Mouse (Mus musculus) midbrain, embryonic 13.5 days (tissue): ENCODE results near the gene A330070K13Rik. TPM values are rescaled to one million over a fixed set of nuclear protein-coding genes. Genes with fewer than 3 reads are reported as not detected.
A peak's percentile ranks its signal among the peaks of the same experiment; 100 is the strongest.

Experiments used
- ATAC-seq: fragments of 200-750 bp; cut with Nextera tagmentation; 2 replicates; pipeline ENCODE4 v1.8.0; 2017; ENCODE audit warnings: mild to moderate bottlenecking, moderate TSS enrichment, moderate library complexity
- H3K27ac ChIP-seq: fragments of 300-500 bp; sonication (generic); 2 replicates; pipeline ENCODE4 v1.5.1; 2015; ENCODE audit warnings: inconsistent platforms, mild to moderate bottlenecking, moderate library complexity
- H3K27me3 ChIP-seq: fragments of 300-500 bp; sonication (generic); 2 replicates; pipeline ENCODE4 v1.6.1; 2015; ENCODE audit warnings: mild to moderate bottlenecking, inconsistent platforms
- H3K36me3 ChIP-seq: fragments of 300-500 bp; sonication (generic); 2 replicates; pipeline ENCODE4 v1.6.1; 2015; ENCODE audit warnings: mild to moderate bottlenecking, inconsistent platforms
- H3K4me1 ChIP-seq: fragments of 300-500 bp; sonication (generic); replicated peaks from 2 replicates; pipeline ENCODE4 v1.6.1; 2015; ENCODE audit warnings: inconsistent platforms
- H3K4me2 ChIP-seq: fragments of 300-500 bp; sonication (generic); replicated peaks from 2 replicates; pipeline ENCODE4 v1.6.1; 2015; ENCODE audit warnings: moderate library complexity, mild to moderate bottlenecking, inconsistent platforms
- H3K4me3 ChIP-seq: fragments of 300-500 bp; sonication (generic); replicated peaks from 2 replicates; pipeline ENCODE4 v1.5.1; 2015; ENCODE audit warnings: mild to moderate bottlenecking, inconsistent platforms
- H3K9ac ChIP-seq: fragments of 300-500 bp; sonication (generic); replicated peaks from 2 replicates; pipeline ENCODE4 v1.6.1; 2015; ENCODE audit warnings: mild to moderate bottlenecking, inconsistent platforms
- H3K9me3 ChIP-seq: fragments of 300-500 bp; sonication (generic); 2 replicates; pipeline ENCODE4 v1.6.1; 2016; ENCODE audit warnings: mild to moderate bottlenecking, inconsistent platforms
- WGBS: fragments of 180-500 bp; shearing (Covaris S2); methylation state at CpG from one replicate; pipeline ENCODE4 v1.1.7; 2015; 5-methylcytosine and 5-hydroxymethylcytosine counted together
- polyA plus RNA-seq: library from polyadenylated mRNA; unstranded; fragments of >200 nt; fragmentation: Nextera tagmentation; extraction: Ambion mirVana; gene quantifications from 2 replicates; pipeline ENCODE4 v1.2.1, GENCODE M21; 2015

Gene A330070K13Rik
- polyA plus RNA-seq, 1 experiment from 2014 or later = not detected

- ATAC-seq = no peak
- Histone ChIP-seq H3K4me3 (no peak overlapping the region), H3K9me3 (no peaks in the 10 kb centered on the region), H3K9ac (no peak overlapping the region), H3K36me3 (no peaks in the 10 kb centered on the region), H3K4me2 (no peak overlapping the region), H3K27me3 (no peaks in the 10 kb centered on the region), H3K4me1 (no peaks in the 10 kb centered on the region), H3K27ac (no peak overlapping the region)
- 78% methylated on average over 6 of the region's 6 CpGs for WGBS
Observed at GRCm38 (mm10) chr5:130368236-130368635, 16.2 kb downstream of the A330070K13Rik start.

DNA sequence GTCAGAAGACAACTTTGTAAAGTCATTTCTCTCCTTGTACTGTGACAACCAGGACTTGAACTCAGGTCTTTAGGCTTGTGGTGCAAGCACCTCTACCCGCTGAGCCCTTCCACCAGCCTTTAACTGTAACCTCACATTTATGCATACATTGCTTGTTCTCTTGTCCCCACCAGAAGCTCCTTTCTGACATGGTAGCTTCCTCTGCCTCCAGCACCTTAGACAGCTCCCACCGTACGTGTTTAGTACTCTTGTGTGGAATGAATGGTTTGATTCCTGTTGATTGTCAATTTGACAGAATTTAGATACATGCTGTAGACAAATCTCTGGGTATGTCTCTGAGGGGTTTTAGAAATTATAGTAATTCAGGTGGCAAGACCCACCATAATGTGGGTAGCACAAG, 20.7 kb downstream of the A330070K13Rik start:
- H3K4me3 ChIP-seq = no peak overlapping the region
- H3K27me3 ChIP-seq = no peaks in the 10 kb centered on the region
- no peaks in the 10 kb centered on the region for H3K4me1 ChIP-seq
- no peaks in the 10 kb centered on the region for H3K9me3 ChIP-seq
- H3K4me2 ChIP-seq = no peak overlapping the region
- ATAC-seq = no peak
- H3K27ac ChIP-seq = no peak overlapping the region
- no peak overlapping the region for H3K9ac ChIP-seq
- no peaks in the 10 kb centered on the region for H3K36me3 ChIP-seq
- WGBS = 60% methylated on average over 3 of the region's 3 CpGs

- WGBS = 64% methylated on average over 4 of the region's 4 CpGs
Observed at GRCm38 (mm10) chr5:130363111-130363510, 21.3 kb downstream of the A330070K13Rik start.

GRCm38 (mm10) chr5:130355223-130355622, 29.2 kb downstream of the A330070K13Rik start:
- Histone ChIP-seq H3K9ac (no peak overlapping the region), H3K4me2 (no peak overlapping the region), H3K4me1 (no peaks in the 10 kb centered on the region), H3K9me3 (no peaks in the 10 kb centered on the region), H3K27ac (no peak overlapping the region), H3K27me3 (no peaks in the 10 kb centered on the region), H3K36me3 (no peaks in the 10 kb centered on the region), H3K4me3 (no peak overlapping the region)
- no peak for ATAC-seq
- 67% methylated on average over 7 of the region's 7 CpGs for WGBS

More at GRCm38 (mm10) chr5:130363111-130363510, 21.3 kb downstream of the A330070K13Rik start:
- Histone ChIP-seq H3K27me3 (no peaks in the 10 kb centered on the region), H3K4me1 (no peaks in the 10 kb centered on the region), H3K4me3 (no peak overlapping the region), H3K36me3 (no peaks in the 10 kb centered on the region), H3K27ac (no peak overlapping the region), H3K4me2 (no peak overlapping the region), H3K9me3 (no peaks in the 10 kb centered on the region), H3K9ac (no peak overlapping the region)
- ATAC-seq = no peak

DNA sequence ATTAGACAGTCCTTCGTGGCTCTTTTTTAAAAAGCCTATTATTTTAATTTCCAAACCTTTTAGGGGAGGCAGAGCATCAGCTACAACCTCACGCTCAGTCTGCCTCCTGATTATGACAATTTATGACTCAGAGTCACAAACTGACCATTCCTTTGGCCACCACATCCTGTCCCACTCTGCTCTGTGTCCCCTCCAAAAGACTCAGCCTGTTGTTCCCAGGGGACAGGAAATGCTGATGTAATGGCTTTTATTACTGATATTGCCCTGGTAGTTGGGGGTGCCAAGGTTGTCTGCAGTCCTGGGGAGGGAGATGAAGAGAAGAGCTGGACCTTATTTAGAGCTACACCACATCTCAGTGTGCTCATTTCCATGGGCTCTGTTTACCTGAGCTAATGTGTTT, 38.6 kb downstream of the A330070K13Rik start:
- Histone ChIP-seq H3K4me3 (no peak overlapping the region), H3K4me1 (peaks cover 6% of the 10 kb centered on the region; the same call in 1 of the 2 replicates), H3K9ac (no peak overlapping the region), H3K9me3 (peaks cover 13% of the 10 kb centered on the region; the same call in 1 of the 2 replicates), H3K27me3 (no peaks in the 10 kb centered on the region), H3K4me2 (no peak overlapping the region), H3K36me3 (peaks cover 27% of the 10 kb centered on the region), H3K27ac (no peak overlapping the region)
- no peak for ATAC-seq
- 87% methylated on average over 2 of the region's 2 CpGs for WGBS

- H3K27me3 ChIP-seq = no peaks in the 10 kb centered on the region
- ATAC-seq = no peak
- H3K4me1 ChIP-seq = peaks cover 6% of the 10 kb centered on the region; the same call in 1 of the 2 replicates
- WGBS = 93% methylated on average over 7 of the region's 7 CpGs
- no peak overlapping the region for H3K4me3 ChIP-seq
- peaks cover 35% of the 10 kb centered on the region for H3K36me3 ChIP-seq
- H3K9ac ChIP-seq = no peak overlapping the region
- H3K9me3 ChIP-seq = peaks cover 13% of the 10 kb centered on the region; the same call in 1 of the 2 replicates
- H3K27ac ChIP-seq = no peak overlapping the region
- no peak overlapping the region for H3K4me2 ChIP-seq
Observed at GRCm38 (mm10) chr5:130344999-130345398, 39.4 kb downstream of the A330070K13Rik start.

GRCm38 (mm10) chr5:130340656-130341055, 43.8 kb downstream of the A330070K13Rik start:
- peaks cover 6% of the 10 kb centered on the region; the same call in 1 of the 2 replicates for H3K4me1 ChIP-seq
- no peak overlapping the region for H3K27ac ChIP-seq
- no peak overlapping the region for H3K4me2 ChIP-seq
- H3K36me3 ChIP-seq = peaks cover 57% of the 10 kb centered on the region
- no peaks in the 10 kb centered on the region for H3K27me3 ChIP-seq
- H3K9me3 ChIP-seq = no peaks in the 10 kb centered on the region
- H3K4me3 ChIP-seq = no peak overlapping the region
- no peak for ATAC-seq
- WGBS = 96% methylated on average over 15 of the region's 15 CpGs
- H3K9ac ChIP-seq = no peak overlapping the region

GRCm38 (mm10) chr5:130335462-130335861, 49.0 kb downstream of the A330070K13Rik start:
- no peak overlapping the region for H3K9ac ChIP-seq
- no peak overlapping the region for H3K4me3 ChIP-seq
- H3K4me1 ChIP-seq = 0 out of 2 replicates have a peak, but pooled peaks cover 7% of the 10 kb centered on the region
- no peak overlapping the region for H3K4me2 ChIP-seq
- ATAC-seq = no peak
- H3K27me3 ChIP-seq = no peaks in the 10 kb centered on the region
- H3K9me3 ChIP-seq = 0 out of 2 replicates have a peak, but pooled peaks cover 4% of the 10 kb centered on the region
- H3K36me3 ChIP-seq = peaks cover 36% of the 10 kb centered on the region
- WGBS = 99% methylated on average over 4 of the region's 4 CpGs
- no peak overlapping the region for H3K27ac ChIP-seq

- Histone ChIP-seq H3K9me3 (0 out of 2 replicates have a peak, but pooled peaks cover 4% of the 10 kb centered on the region), H3K4me3 (no peak overlapping the region), H3K4me2 (no peak overlapping the region), H3K9ac (no peak overlapping the region), H3K36me3 (peaks cover 34% of the 10 kb centered on the region), H3K27me3 (no peaks in the 10 kb centered on the region), H3K27ac (no peak overlapping the region), H3K4me1 (0 out of 2 replicates have a peak, but pooled peaks cover 7% of the 10 kb centered on the region)
- ATAC-seq = no peak
- 88% methylated on average over 11 of the region's 11 CpGs for WGBS
Observed at GRCm38 (mm10) chr5:130333971-130334370, 50.5 kb downstream of the A330070K13Rik start.

DNA sequence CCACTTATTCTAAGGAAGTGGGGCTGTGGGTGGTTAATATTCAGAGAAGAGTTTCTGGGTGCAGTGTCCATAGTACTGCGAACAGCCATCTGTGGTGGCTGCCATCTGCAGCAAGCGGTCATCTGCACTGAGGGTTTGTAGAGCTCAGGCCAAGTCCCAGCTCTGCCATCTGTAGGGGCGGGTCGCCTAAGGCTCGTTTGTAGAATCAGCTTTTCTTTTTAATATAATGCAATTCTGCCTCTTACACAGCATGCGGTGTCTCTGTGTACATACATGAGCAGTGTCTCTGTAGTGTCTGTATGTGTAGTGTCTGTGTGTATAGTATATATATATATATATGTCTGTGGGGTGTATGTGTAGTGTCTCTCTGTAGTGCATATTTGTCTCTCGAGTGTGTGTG, 50.9 kb downstream of the A330070K13Rik start:
- Histone ChIP-seq H3K4me3 (no peak overlapping the region), H3K9ac (no peak overlapping the region), H3K36me3 (peaks cover 37% of the 10 kb centered on the region), H3K27ac (no peak overlapping the region), H3K4me2 (no peak overlapping the region), H3K27me3 (no peaks in the 10 kb centered on the region), H3K4me1 (0 out of 2 replicates have a peak, but pooled peaks cover 7% of the 10 kb centered on the region), H3K9me3 (0 out of 2 replicates have a peak, but pooled peaks cover 4% of the 10 kb centered on the region)
- 88% methylated on average over 7 of the region's 7 CpGs for WGBS
- ATAC-seq = no peak

- Histone ChIP-seq H3K9ac (no peak overlapping the region), H3K27ac (0 out of 2 replicates have a peak overlapping the region, but pooled peaks have one; percentile 30), H3K4me1 (0 out of 2 replicates have a peak, but pooled peaks cover 7% of the 10 kb centered on the region), H3K36me3 (peaks cover 29% of the 10 kb centered on the region), H3K4me3 (no peak overlapping the region), H3K4me2 (no peak overlapping the region), H3K9me3 (0 out of 2 replicates have a peak, but pooled peaks cover 4% of the 10 kb centered on the region), H3K27me3 (no peaks in the 10 kb centered on the region)
- no peak for ATAC-seq
- 62% methylated on average over 4 of the region's 4 CpGs for WGBS
Observed at GRCm38 (mm10) chr5:130331206-130331605, 53.2 kb downstream of the A330070K13Rik start.

GRCm38 (mm10) chr5:130330801-130331200, 53.6 kb downstream of the A330070K13Rik start:
- no peak overlapping the region for H3K4me2 ChIP-seq
- H3K9me3 ChIP-seq = 0 out of 2 replicates have a peak, but pooled peaks cover 4% of the 10 kb centered on the region
- 0 out of 2 replicates have a peak, but pooled peaks cover 7% of the 10 kb centered on the region for H3K4me1 ChIP-seq
- H3K36me3 ChIP-seq = peaks cover 28% of the 10 kb centered on the region
- no peaks in the 10 kb centered on the region for H3K27me3 ChIP-seq
- H3K27ac ChIP-seq = no peak overlapping the region
- H3K9ac ChIP-seq = no peak overlapping the region
- H3K4me3 ChIP-seq = no peak overlapping the region
- ATAC-seq = no peak
- 92% methylated on average over 4 of the region's 4 CpGs for WGBS

DNA sequence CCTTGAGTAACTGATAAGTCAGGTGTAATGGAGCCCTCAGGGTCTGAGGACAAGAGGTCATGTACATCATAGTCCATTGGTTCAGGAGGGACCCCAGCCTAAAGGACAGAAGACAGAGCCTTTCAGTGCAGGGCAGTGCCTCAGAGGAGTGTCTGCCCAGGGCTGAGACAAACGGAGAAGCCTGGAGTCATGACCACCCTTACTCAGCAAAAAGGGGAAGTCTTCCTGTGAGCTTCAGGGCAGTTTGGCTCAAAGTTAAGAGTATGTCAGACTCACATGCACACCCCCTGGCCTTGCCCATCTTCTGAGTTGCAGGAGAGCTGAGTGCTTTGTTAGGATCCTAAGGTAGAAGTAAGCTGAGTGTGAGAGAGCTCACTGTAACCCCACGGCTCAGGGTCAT, 54.5 kb downstream of the A330070K13Rik start:
- ATAC-seq = no peak
- 95% methylated on average over 2 of the region's 2 CpGs for WGBS
- no peak overlapping the region for H3K4me2 ChIP-seq
- no peak overlapping the region for H3K9ac ChIP-seq
- H3K27me3 ChIP-seq = no peaks in the 10 kb centered on the region
- no peak overlapping the region for H3K27ac ChIP-seq
- peaks cover 28% of the 10 kb centered on the region for H3K36me3 ChIP-seq
- 0 out of 2 replicates have a peak, but pooled peaks cover 7% of the 10 kb centered on the region for H3K4me1 ChIP-seq
- H3K4me3 ChIP-seq = no peak overlapping the region
- no peaks in the 10 kb centered on the region for H3K9me3 ChIP-seq
